Mouse (Mus musculus) liver, embryonic 15.5 days (tissue): Measurements from ENCODE around the gene Clip1. TPM values are rescaled to one million over a fixed set of nuclear protein-coding genes. Genes with fewer than 3 reads are reported as not detected.

Experiments
- ATAC-seq: fragments of 200-750 bp; cut with Nextera tagmentation; 2 replicates; pipeline ENCODE4 v1.8.0; 2017; ENCODE audit warnings: moderate number of reproducible peaks, mild to moderate bottlenecking, moderate library complexity; ENCODE audit not compliant: insufficient read depth
- H3K27ac ChIP-seq: fragments of 300-500 bp; sonication (generic); replicated peaks from 2 replicates; pipeline ENCODE4 v1.5.1; 2015; ENCODE audit warnings: mild to moderate bottlenecking, inconsistent platforms
- H3K27me3 ChIP-seq: fragments of 300-500 bp; sonication (generic); 2 replicates; pipeline ENCODE4 v1.6.1; 2015; ENCODE audit warnings: mild to moderate bottlenecking, inconsistent platforms
- H3K36me3 ChIP-seq: fragments of 300-500 bp; sonication (generic); replicated peaks from 2 replicates; pipeline ENCODE4 v1.6.1; 2015; ENCODE audit warnings: moderate library complexity, mild to moderate bottlenecking, inconsistent platforms
- H3K4me1 ChIP-seq: fragments of 300-500 bp; sonication (generic); replicated peaks from 2 replicates; pipeline ENCODE4 v1.6.1; 2015; ENCODE audit warnings: inconsistent platforms
- H3K4me2 ChIP-seq: fragments of 300-500 bp; sonication (generic); 2 replicates; pipeline ENCODE4 v1.6.1; 2015; ENCODE audit warnings: moderate library complexity, mild to moderate bottlenecking, inconsistent platforms
- H3K4me3 ChIP-seq: fragments of 300-500 bp; sonication (generic); replicated peaks from 2 replicates; pipeline ENCODE4 v1.5.1; 2015; ENCODE audit warnings: mild to moderate bottlenecking, inconsistent platforms
- H3K9ac ChIP-seq: fragments of 300-500 bp; sonication (generic); 2 replicates; pipeline ENCODE4 v1.6.1; 2015; ENCODE audit warnings: moderate library complexity, mild to moderate bottlenecking, inconsistent platforms
- H3K9me3 ChIP-seq: fragments of 300-500 bp; sonication (generic); replicated peaks from 2 replicates; pipeline ENCODE4 v1.6.1; 2016; ENCODE audit warnings: inconsistent platforms
- WGBS: fragments of 180-500 bp; shearing (Covaris S2); methylation state at CpG from one replicate; pipeline ENCODE4 v1.1.7; 2015; ENCODE audit warnings: mixed read lengths; ENCODE audit not compliant: insufficient replicate concordance; 5-methylcytosine and 5-hydroxymethylcytosine counted together
- polyA plus RNA-seq: library from polyadenylated mRNA; unstranded; fragments of >200 nt; fragmentation: Nextera tagmentation; extraction: Ambion mirVana; gene quantifications from 2 replicates; pipeline ENCODE4 v1.2.1, GENCODE M21; 2015

Gene Clip1
- polyA plus RNA-seq, 1 experiment from 2014 or later: 10.8 TPM

GRCm38 (mm10) chr5:123599319-123599718 is 85.1 kb downstream of the Clip1 start:
- no peak for ATAC-seq
- H3K4me3 ChIP-seq: no peak overlapping the region
- H3K4me2 ChIP-seq: no peak overlapping the region
- H3K27ac ChIP-seq: no peak overlapping the region
- no peak overlapping the region for H3K9ac ChIP-seq
- H3K36me3 ChIP-seq: 0 out of 2 replicates have a peak, but pooled peaks cover 9% of the 10 kb centered on the region
- no peaks in the 10 kb centered on the region for H3K9me3 ChIP-seq
- 45% methylated on average over 6 of the region's 6 CpGs for WGBS
- H3K4me1 ChIP-seq: peaks cover 8% of the 10 kb centered on the region
- H3K27me3 ChIP-seq: no peaks in the 10 kb centered on the region

- no peaks in the 10 kb centered on the region for H3K27me3 ChIP-seq
- H3K27ac ChIP-seq: no peak overlapping the region
- WGBS: 75% methylated on average over 10 of the region's 10 CpGs
- H3K9me3 ChIP-seq: no peaks in the 10 kb centered on the region
- no peak overlapping the region for H3K9ac ChIP-seq
- no peak for ATAC-seq
- H3K4me2 ChIP-seq: no peak overlapping the region
- H3K4me1 ChIP-seq: peaks cover 4% of the 10 kb centered on the region; the same call in 1 of the 2 replicates
- H3K4me3 ChIP-seq: no peak overlapping the region
- 0 out of 2 replicates have a peak, but pooled peaks cover 3% of the 10 kb centered on the region for H3K36me3 ChIP-seq
Observed at GRCm38 (mm10) chr5:123593622-123594280, 90.7 kb downstream of the Clip1 start.

GRCm38 (mm10) chr5:123580043-123580442 is 104.4 kb downstream of the Clip1 start:
- Histone ChIP-seq H3K9me3 (no peaks in the 10 kb centered on the region), H3K27me3 (no peaks in the 10 kb centered on the region), H3K36me3 (peaks cover 29% of the 10 kb centered on the region), H3K27ac (no peak overlapping the region), H3K4me1 (no peaks in the 10 kb centered on the region), H3K9ac (no peak overlapping the region), H3K4me3 (no peak overlapping the region), H3K4me2 (no peak overlapping the region)
- no peak for ATAC-seq
- WGBS: 64% methylated on average over 6 of the region's 6 CpGs

GRCm38 (mm10) chr5:123576696-123577095 is 107.7 kb downstream of the Clip1 start:
- no peak overlapping the region for H3K4me2 ChIP-seq
- H3K9me3 ChIP-seq: no peaks in the 10 kb centered on the region
- H3K27ac ChIP-seq: no peak overlapping the region
- peaks cover 17% of the 10 kb centered on the region for H3K36me3 ChIP-seq
- H3K27me3 ChIP-seq: no peaks in the 10 kb centered on the region
- no peak overlapping the region for H3K9ac ChIP-seq
- ATAC-seq: no peak
- no peak overlapping the region for H3K4me3 ChIP-seq
- peaks cover 14% of the 10 kb centered on the region for H3K4me1 ChIP-seq
- WGBS: 76% methylated on average over 3 of the region's 3 CpGs

- 48% methylated on average over 8 of the region's 8 CpGs for WGBS
Observed at GRCm38 (mm10) chr5:123573362-123573761, 111.1 kb downstream of the Clip1 start.

GRCm38 (mm10) chr5:123572357-123573186 is 111.8 kb downstream of the Clip1 start, which contains the start of gene Vps33a:
Gene Vps33a, minus strand, starts transcription at chr5:123573038.
- Histone ChIP-seq H3K27ac (peak within 1 kb of the TSS; percentile 83), H3K4me2 (peak within 1 kb of the TSS; percentile 87), H3K4me1 (peaks cover 18% of the 10 kb centered on the region), H3K9ac (peak within 1 kb of the TSS; percentile 91), H3K36me3 (peaks cover 26% of the 10 kb centered on the region), H3K9me3 (no peaks in the 10 kb centered on the region), H3K4me3 (peak within 1 kb of the TSS; percentile 89), H3K27me3 (no peaks in the 10 kb centered on the region)
- WGBS: under 1% methylated on average over 54 of the region's 54 CpGs
- peak; percentile 90 for ATAC-seq

More at GRCm38 (mm10) chr5:123573362-123573761, 111.1 kb downstream of the Clip1 start:
- H3K9ac ChIP-seq: no peak overlapping the region
- H3K9me3 ChIP-seq: no peaks in the 10 kb centered on the region
- no peak overlapping the region for H3K27ac ChIP-seq
- H3K27me3 ChIP-seq: no peaks in the 10 kb centered on the region
- H3K4me3 ChIP-seq: peak overlapping the region; percentile 89
- peak overlapping the region; percentile 87 for H3K4me2 ChIP-seq
- peaks cover 19% of the 10 kb centered on the region for H3K36me3 ChIP-seq
- no peak; the same call in 1 of the 2 replicates for ATAC-seq
- peaks cover 18% of the 10 kb centered on the region for H3K4me1 ChIP-seq

GRCm38 (mm10) chr5:123561128-123561527 is 123.3 kb downstream of the Clip1 start:
- Histone ChIP-seq H3K4me2 (no peak overlapping the region), H3K4me1 (peaks cover 11% of the 10 kb centered on the region), H3K27ac (no peak overlapping the region), H3K4me3 (no peak overlapping the region), H3K27me3 (no peaks in the 10 kb centered on the region), H3K9me3 (no peaks in the 10 kb centered on the region), H3K9ac (no peak overlapping the region), H3K36me3 (peaks cover 93% of the 10 kb centered on the region)
- WGBS: 86% methylated on average over 11 of the region's 11 CpGs
- no peak for ATAC-seq

- WGBS: 90% methylated on average over 8 of the region's 8 CpGs
- Histone ChIP-seq H3K4me2 (no peak overlapping the region), H3K9me3 (no peaks in the 10 kb centered on the region), H3K4me3 (no peak overlapping the region), H3K27ac (no peak overlapping the region), H3K4me1 (peaks cover 21% of the 10 kb centered on the region), H3K27me3 (no peaks in the 10 kb centered on the region), H3K9ac (no peak overlapping the region), H3K36me3 (peaks cover 83% of the 10 kb centered on the region)
- no peak for ATAC-seq
Observed at GRCm38 (mm10) chr5:123559588-123559987, 124.8 kb downstream of the Clip1 start.

- H3K36me3 ChIP-seq: peaks cover 60% of the 10 kb centered on the region
- H3K27me3 ChIP-seq: no peaks in the 10 kb centered on the region
- H3K4me3 ChIP-seq: no peak overlapping the region
- H3K9me3 ChIP-seq: no peaks in the 10 kb centered on the region
- WGBS: 61% methylated on average over 2 of the region's 2 CpGs
- no peak for ATAC-seq
- no peak overlapping the region for H3K9ac ChIP-seq
- H3K4me1 ChIP-seq: peaks cover 20% of the 10 kb centered on the region
- H3K27ac ChIP-seq: peak overlapping the region; percentile 19; the same call in 1 of the 2 replicates
- no peak overlapping the region for H3K4me2 ChIP-seq
Observed at GRCm38 (mm10) chr5:123556451-123556850, 128.0 kb downstream of the Clip1 start.

GRCm38 (mm10) chr5:123555693-123556092 is 128.7 kb downstream of the Clip1 start:
- H3K27me3 ChIP-seq: no peaks in the 10 kb centered on the region
- peak overlapping the region; percentile 7; the same call in 1 of the 2 replicates for H3K4me2 ChIP-seq
- no peak overlapping the region for H3K4me3 ChIP-seq
- no peak overlapping the region for H3K9ac ChIP-seq
- peaks cover 20% of the 10 kb centered on the region for H3K4me1 ChIP-seq
- peak; percentile 94 for ATAC-seq
- H3K9me3 ChIP-seq: no peaks in the 10 kb centered on the region
- H3K27ac ChIP-seq: peak overlapping the region; percentile 29
- peaks cover 54% of the 10 kb centered on the region for H3K36me3 ChIP-seq
- WGBS: 44% methylated on average over 7 of the region's 7 CpGs

- WGBS: 89% methylated on average over 10 of the region's 10 CpGs
- Histone ChIP-seq H3K36me3 (peaks cover 80% of the 10 kb centered on the region), H3K4me2 (no peak overlapping the region), H3K27ac (no peak overlapping the region), H3K4me1 (no peaks in the 10 kb centered on the region), H3K9me3 (no peaks in the 10 kb centered on the region), H3K4me3 (no peak overlapping the region), H3K27me3 (no peaks in the 10 kb centered on the region), H3K9ac (no peak overlapping the region)
- no peak for ATAC-seq
Observed at GRCm38 (mm10) chr5:123533801-123534200, 150.6 kb downstream of the Clip1 start.
